Mouse (Mus musculus) effector memory CD4-positive, alpha-beta T cell, adult 7 months (primary cell): Measurements from ENCODE around the gene Scyl3. TPM values are rescaled to one million over a fixed set of nuclear protein-coding genes. Genes with fewer than 3 reads are reported as not detected.

Experiments used
- polyA plus RNA-seq: library from polyadenylated mRNA; unstranded; fragments of 100-300 nt; shearing (Covaris generic); gene quantifications from one replicate; pipeline ENCODE4 v1.2.1, GENCODE M21; 2017

Scyl3 gene
- 41.0 TPM for polyA plus RNA-seq

GRCm38 (mm10) chr1:163928846-163929245 lies at the start of gene Scyl3:
Gene Scyl3 (plus strand): TSS chr1:163929100.

DNA sequence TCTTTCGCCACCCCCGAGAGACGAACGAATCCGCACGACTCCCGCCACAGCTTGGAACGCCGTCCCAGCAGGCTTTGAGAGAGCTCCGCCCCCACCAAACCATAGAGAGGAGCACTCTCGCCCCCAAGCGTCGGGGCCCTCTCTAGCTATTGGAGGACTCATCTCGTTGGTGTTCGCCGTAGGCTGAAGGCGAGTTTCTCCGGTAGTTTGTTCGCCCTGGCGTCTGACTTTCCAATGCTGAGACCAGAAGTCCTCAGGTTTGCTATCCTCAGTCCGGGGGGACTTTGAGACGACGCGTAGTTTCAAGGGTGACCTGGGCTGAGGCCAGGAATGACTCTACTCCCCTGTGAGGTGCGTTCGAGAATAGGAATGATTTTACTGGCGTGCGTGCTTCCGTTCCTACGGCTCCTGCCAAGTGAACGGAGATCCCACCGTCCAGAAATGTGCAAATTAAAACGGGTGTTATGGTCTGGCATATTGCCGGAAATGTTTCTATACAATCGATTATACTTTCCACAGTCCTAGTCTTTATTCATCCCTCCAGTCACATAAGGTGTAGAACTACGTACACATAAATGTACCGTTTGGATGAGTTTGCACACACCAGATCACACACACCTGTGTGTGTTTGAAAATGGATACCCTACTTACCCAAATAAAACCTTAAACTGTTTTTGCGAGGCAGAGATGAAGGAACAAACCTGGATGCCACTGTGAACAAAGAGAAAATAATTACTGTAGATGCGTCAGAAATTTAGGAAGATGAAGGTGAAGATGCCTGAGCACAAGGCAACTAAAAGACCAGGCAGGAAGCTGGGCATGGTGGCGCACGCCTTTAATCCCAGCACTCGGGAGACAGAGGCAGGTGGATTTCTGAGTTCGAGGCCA lies 66.1 kb downstream of the Scyl3 start, which contains the start of the genes BC055324 and Mettl18:
Gene BC055324, minus strand, starts transcription at position 76 of the 888 bp plus-strand sequence.
Gene Mettl18, plus strand, starts transcription at position 169 of the 888 bp plus-strand sequence.

Other genes with a start within 250 kb of the Scyl3 start
- not detected for gene Mettl11b, start 203.9 kb upstream of the Scyl3 start, polyA plus RNA-seq
- 3.8 TPM for gene Kifap3, start 149.5 kb upstream of the Scyl3 start, polyA plus RNA-seq
- 3.1 TPM for gene BC055324, start 65.7 kb downstream of the Scyl3 start, polyA plus RNA-seq
- 7.3 TPM for gene Mettl18, start 65.8 kb downstream of the Scyl3 start, polyA plus RNA-seq
- not detected for gene Sele, start 119.1 kb downstream of the Scyl3 start, polyA plus RNA-seq
- 4.4 TPM for gene Sell, start 132.9 kb downstream of the Scyl3 start, polyA plus RNA-seq
- gene Selp, start 186.2 kb downstream of the Scyl3 start, polyA plus RNA-seq = not detected
- not detected for gene F5, start 222.7 kb downstream of the Scyl3 start, polyA plus RNA-seq